Mouse (Mus musculus) neural tube, embryonic 13.5 days (tissue): ENCODE data around the gene Phactr2. TPM values are rescaled to one million over a fixed set of nuclear protein-coding genes. Genes with fewer than 3 reads are reported as not detected.
A peak's percentile ranks its signal among the peaks of the same experiment; 100 is the strongest.

Source experiments
- ATAC-seq: fragments of 200-750 bp; cut with Nextera tagmentation; 2 replicates; pipeline ENCODE4 v1.8.0; 2017; ENCODE audit warnings: low read depth, mild to moderate bottlenecking, moderate TSS enrichment, moderate library complexity
- H3K27ac ChIP-seq: fragments of 300-500 bp; sonication (generic); replicated peaks from 2 replicates; pipeline ENCODE4 v1.5.1; 2015; ENCODE audit warnings: moderate library complexity, mild to moderate bottlenecking, inconsistent platforms
- H3K27me3 ChIP-seq: fragments of 300-500 bp; sonication (generic); 2 replicates; pipeline ENCODE4 v1.6.1; 2015; ENCODE audit warnings: mild to moderate bottlenecking, inconsistent platforms
- H3K36me3 ChIP-seq: fragments of 300-500 bp; sonication (generic); 2 replicates; pipeline ENCODE4 v1.6.1; 2015; ENCODE audit warnings: mild to moderate bottlenecking, inconsistent platforms
- H3K4me1 ChIP-seq: fragments of 300-500 bp; sonication (generic); replicated peaks from 2 replicates; pipeline ENCODE4 v1.6.1; 2015; ENCODE audit warnings: inconsistent platforms
- H3K4me2 ChIP-seq: fragments of 300-500 bp; sonication (generic); 2 replicates; pipeline ENCODE4 v1.6.1; 2015; ENCODE audit warnings: inconsistent platforms, mild to moderate bottlenecking, moderate library complexity
- H3K4me3 ChIP-seq: fragments of 300-500 bp; sonication (generic); 2 replicates; pipeline ENCODE4 v1.5.1; 2015; ENCODE audit warnings: mild to moderate bottlenecking, inconsistent platforms
- H3K9ac ChIP-seq: fragments of 300-500 bp; sonication (generic); 2 replicates; pipeline ENCODE4 v1.6.1; 2015; ENCODE audit warnings: moderate library complexity, mild to moderate bottlenecking, inconsistent platforms
- H3K9me3 ChIP-seq: fragments of 300-500 bp; sonication (generic); 2 replicates; pipeline ENCODE4 v1.6.1; 2016; ENCODE audit warnings: inconsistent platforms
- WGBS: fragments of 180-500 bp; shearing (Covaris S2); methylation state at CpG from one replicate; pipeline ENCODE4 v1.1.7; 2015; 5-methylcytosine and 5-hydroxymethylcytosine counted together
- polyA plus RNA-seq: library from polyadenylated mRNA; unstranded; fragments of >200 nt; fragmentation: Nextera tagmentation; extraction: Ambion mirVana; gene quantifications from 2 replicates; pipeline ENCODE4 v1.2.1, GENCODE M21; 2015

The Phactr2 gene
- polyA plus RNA-seq, 1 experiment from 2014 or later, result 11.3 TPM

GRCm38 (mm10) chr10:13184170-13184766 lies 289.9 kb downstream of the Phactr2 start:
- H3K27ac ChIP-seq, result no peak overlapping the region
- H3K4me1 ChIP-seq, result no peaks in the 10 kb centered on the region
- no peak for ATAC-seq
- H3K4me2 ChIP-seq, result no peak overlapping the region
- no peaks in the 10 kb centered on the region for H3K9me3 ChIP-seq
- WGBS, result 96% methylated on average over 4 of the region's 4 CpGs
- no peak overlapping the region for H3K4me3 ChIP-seq
- H3K9ac ChIP-seq, result no peak overlapping the region
- H3K36me3 ChIP-seq, result peaks cover 91% of the 10 kb centered on the region
- H3K27me3 ChIP-seq, result no peaks in the 10 kb centered on the region

DNA sequence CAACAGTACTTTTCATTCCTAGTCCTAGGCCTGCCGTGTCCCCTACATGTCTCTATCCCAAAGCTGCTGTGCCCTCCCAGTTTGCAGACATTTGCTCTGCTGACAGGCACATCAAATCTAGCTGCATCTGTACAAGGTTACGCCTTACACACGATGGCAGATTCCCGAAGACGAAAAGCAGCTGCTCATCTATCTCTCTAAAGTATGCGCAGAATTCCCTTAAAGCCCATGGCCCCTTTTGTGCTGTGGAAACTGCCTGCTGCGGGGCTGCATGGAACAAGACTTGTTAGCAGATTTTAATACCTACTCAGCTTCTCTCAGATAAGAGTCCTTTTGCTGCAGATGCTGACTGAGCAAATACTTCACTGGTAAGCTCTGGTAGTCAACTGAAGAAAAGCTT lies 294.0 kb downstream of the Phactr2 start:
- H3K9ac ChIP-seq, result no peak overlapping the region
- peaks cover 89% of the 10 kb centered on the region for H3K36me3 ChIP-seq

DNA sequence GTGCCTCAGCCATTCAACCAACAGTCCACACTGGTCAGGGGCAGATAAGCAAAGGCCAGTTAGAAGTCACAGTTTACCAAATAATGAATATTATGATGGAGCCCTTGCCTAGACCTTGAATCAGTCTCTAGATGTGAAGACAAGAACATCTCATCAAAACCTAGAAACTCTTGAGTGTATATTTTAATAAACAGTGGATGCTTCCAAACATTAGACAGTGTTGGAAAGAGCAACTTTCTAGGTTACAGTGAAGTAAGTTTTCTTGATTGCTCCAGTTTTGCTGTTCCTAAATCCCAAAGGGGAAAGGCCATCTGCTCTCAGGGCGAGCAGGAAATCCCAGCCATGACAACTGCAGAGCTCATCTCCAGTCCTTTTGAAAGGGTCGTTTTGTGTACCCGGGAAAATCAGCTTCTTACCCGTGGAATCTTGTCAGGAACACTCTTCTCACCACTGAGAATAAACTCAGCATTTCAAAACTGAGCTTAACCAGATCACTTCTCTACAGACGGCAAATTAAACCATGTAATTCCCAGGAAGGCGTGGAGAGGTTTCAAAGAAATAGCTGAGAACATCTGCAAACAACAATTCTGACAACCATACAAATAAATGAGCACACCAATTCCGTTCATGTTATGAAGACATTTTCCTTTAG lies 296.1 kb downstream of the Phactr2 start, which contains the start of gene Zc2hc1b:
TSS of gene Zc2hc1b (minus strand) at position 51 of the 652 bp plus-strand sequence.
- Histone ChIP-seq H3K4me1 (no peaks in the 10 kb centered on the region), H3K36me3 (peaks cover 72% of the 10 kb centered on the region), H3K9me3 (no peaks in the 10 kb centered on the region), H3K9ac (no peak within 1 kb of the TSS), H3K27me3 (no peaks in the 10 kb centered on the region), H3K4me2 (no peak within 1 kb of the TSS), H3K27ac (no peak within 1 kb of the TSS), H3K4me3 (no peak within 1 kb of the TSS)
- WGBS, result 64% methylated on average over 7 of the region's 7 CpGs
- ATAC-seq, result no peak

More for the DNA sequence above, 294.0 kb downstream of the Phactr2 start:
- Histone ChIP-seq H3K4me2 (no peak overlapping the region), H3K4me1 (no peaks in the 10 kb centered on the region), H3K27me3 (no peaks in the 10 kb centered on the region), H3K4me3 (no peak overlapping the region), H3K27ac (no peak overlapping the region), H3K9me3 (no peaks in the 10 kb centered on the region)
- 94% methylated on average over 7 of the region's 7 CpGs for WGBS
- no peak for ATAC-seq

DNA sequence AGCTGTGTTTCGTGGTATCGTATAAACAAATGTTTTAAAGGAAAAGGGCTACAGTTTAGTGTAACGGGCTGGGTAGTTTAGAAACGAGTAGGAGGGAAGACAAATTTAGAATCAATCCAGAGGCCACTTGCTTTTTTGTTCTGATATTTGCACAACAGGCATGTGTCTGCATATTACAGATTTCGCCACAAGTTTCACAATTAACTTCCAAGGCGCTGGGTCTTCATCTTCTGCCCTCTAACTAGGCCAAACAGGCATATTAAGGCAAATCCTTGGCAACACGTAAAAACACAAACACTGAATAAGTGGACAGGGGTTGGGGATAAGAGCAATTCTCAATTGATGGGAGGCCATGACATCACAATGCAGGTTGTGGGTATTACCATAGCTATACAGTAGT lies 298.3 kb downstream of the Phactr2 start:
- H3K27ac ChIP-seq, result no peak overlapping the region

DNA sequence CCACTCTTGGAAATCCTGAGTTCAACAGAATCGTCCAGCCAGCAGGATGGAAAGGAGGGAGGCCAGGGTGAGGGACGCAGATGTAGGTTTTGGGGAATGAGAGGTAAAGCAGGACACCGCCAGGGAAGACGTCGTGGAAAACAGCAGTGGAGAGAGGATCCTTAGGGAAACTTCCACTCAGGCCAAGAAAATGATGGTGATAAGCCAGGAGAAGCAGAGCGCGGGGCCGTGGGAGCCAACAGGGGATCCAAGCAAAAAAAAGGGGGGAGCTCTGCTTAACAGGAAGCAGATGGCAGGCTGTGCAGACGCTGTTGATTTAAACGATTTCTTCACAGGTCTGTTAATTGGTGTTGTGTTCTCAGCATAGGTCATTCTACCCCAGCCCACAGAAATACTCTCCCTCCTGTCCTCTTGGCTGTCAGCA lies 301.4 kb downstream of the Phactr2 start:
- Histone ChIP-seq H3K9me3 (no peaks in the 10 kb centered on the region), H3K4me3 (no peak overlapping the region), H3K27ac (no peak overlapping the region), H3K27me3 (no peaks in the 10 kb centered on the region), H3K9ac (no peak overlapping the region), H3K4me2 (no peak overlapping the region), H3K4me1 (peaks cover 11% of the 10 kb centered on the region), H3K36me3 (peaks cover 20% of the 10 kb centered on the region)
- WGBS, result 67% methylated on average over 10 of the region's 10 CpGs
- ATAC-seq, result no peak

More for the DNA sequence above, 298.3 kb downstream of the Phactr2 start:
- ATAC-seq, result no peak
- H3K4me3 ChIP-seq, result no peak overlapping the region
- WGBS, result 91% methylated on average over 7 of the region's 7 CpGs
- no peaks in the 10 kb centered on the region for H3K9me3 ChIP-seq
- H3K27me3 ChIP-seq, result no peaks in the 10 kb centered on the region
- H3K4me1 ChIP-seq, result peaks cover 9% of the 10 kb centered on the region
- H3K36me3 ChIP-seq, result peaks cover 50% of the 10 kb centered on the region
- no peak overlapping the region for H3K9ac ChIP-seq
- no peak overlapping the region for H3K4me2 ChIP-seq

- H3K36me3 ChIP-seq, result peaks cover 6% of the 10 kb centered on the region
Observed at GRCm38 (mm10) chr10:13171461-13171860, 302.8 kb downstream of the Phactr2 start.

GRCm38 (mm10) chr10:13170739-13171448 lies 303.3 kb downstream of the Phactr2 start:
- no peak overlapping the region for H3K9ac ChIP-seq
- peak; percentile 69 for ATAC-seq
- peaks cover 11% of the 10 kb centered on the region for H3K4me1 ChIP-seq
- no peak overlapping the region for H3K4me2 ChIP-seq
- no peaks in the 10 kb centered on the region for H3K27me3 ChIP-seq
- WGBS, result 49% methylated on average over 12 of the region's 12 CpGs
- H3K9me3 ChIP-seq, result no peaks in the 10 kb centered on the region
- no peak overlapping the region for H3K27ac ChIP-seq
- H3K4me3 ChIP-seq, result no peak overlapping the region
- H3K36me3 ChIP-seq, result 0 out of 2 replicates have a peak, but pooled peaks cover under 1% of the 10 kb centered on the region

More at GRCm38 (mm10) chr10:13171461-13171860, 302.8 kb downstream of the Phactr2 start:
- Histone ChIP-seq H3K4me1 (peaks cover 11% of the 10 kb centered on the region), H3K27me3 (no peaks in the 10 kb centered on the region), H3K9me3 (no peaks in the 10 kb centered on the region), H3K4me2 (no peak overlapping the region), H3K9ac (no peak overlapping the region), H3K27ac (no peak overlapping the region), H3K4me3 (no peak overlapping the region)
- WGBS, result 71% methylated on average over 2 of the region's 2 CpGs
- no peak for ATAC-seq

GRCm38 (mm10) chr10:13168461-13168860 lies 305.8 kb downstream of the Phactr2 start:
- Histone ChIP-seq H3K4me3 (no peak overlapping the region), H3K9ac (no peak overlapping the region), H3K27me3 (no peaks in the 10 kb centered on the region), H3K4me1 (peaks cover 11% of the 10 kb centered on the region), H3K27ac (no peak overlapping the region), H3K36me3 (no peaks in the 10 kb centered on the region), H3K4me2 (no peak overlapping the region), H3K9me3 (0 out of 2 replicates have a peak, but pooled peaks cover 6% of the 10 kb centered on the region)
- no peak for ATAC-seq
- 90% methylated on average over 5 of the region's 5 CpGs for WGBS

GRCm38 (mm10) chr10:13162031-13162430 lies 312.2 kb downstream of the Phactr2 start:
- 85% methylated on average over 4 of the region's 4 CpGs for WGBS
- Histone ChIP-seq H3K4me1 (no peaks in the 10 kb centered on the region), H3K9me3 (0 out of 2 replicates have a peak, but pooled peaks cover 6% of the 10 kb centered on the region), H3K36me3 (no peaks in the 10 kb centered on the region), H3K27me3 (no peaks in the 10 kb centered on the region), H3K9ac (no peak overlapping the region), H3K4me2 (no peak overlapping the region), H3K4me3 (no peak overlapping the region), H3K27ac (no peak overlapping the region)
- no peak for ATAC-seq

DNA sequence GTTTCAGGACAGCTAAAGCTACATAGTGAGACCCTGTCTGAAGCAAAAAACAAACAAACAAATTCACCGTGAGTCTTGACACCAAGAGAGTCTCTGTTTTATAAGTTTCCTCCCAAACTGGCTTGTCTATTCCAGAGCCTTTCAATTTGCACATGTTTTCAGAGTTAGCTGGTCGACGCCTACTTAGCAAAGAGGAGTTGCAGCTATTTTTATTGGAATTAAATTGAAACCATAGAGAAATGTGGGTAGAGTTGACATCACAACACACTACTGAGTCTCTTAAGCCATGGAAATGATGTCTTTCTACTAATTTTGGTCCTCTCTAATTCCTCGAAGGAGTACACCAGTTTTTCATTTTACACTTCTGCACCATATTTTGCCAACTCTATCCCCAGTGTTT lies 313.3 kb downstream of the Phactr2 start:
- 92% methylated on average over 4 of the region's 4 CpGs for WGBS
- no peaks in the 10 kb centered on the region for H3K36me3 ChIP-seq
- no peak overlapping the region for H3K4me2 ChIP-seq
- no peaks in the 10 kb centered on the region for H3K27me3 ChIP-seq
- H3K4me1 ChIP-seq, result no peaks in the 10 kb centered on the region
- 0 out of 2 replicates have a peak, but pooled peaks cover 6% of the 10 kb centered on the region for H3K9me3 ChIP-seq
- H3K27ac ChIP-seq, result no peak overlapping the region
- no peak overlapping the region for H3K9ac ChIP-seq
- no peak overlapping the region for H3K4me3 ChIP-seq
- no peak for ATAC-seq
